Mouse (Mus musculus) CD4-positive, CD25-positive, alpha-beta regulatory T cell (primary cell): ENCODE data around the gene Rptn. TPM values are rescaled to one million over a fixed set of nuclear protein-coding genes. Genes with fewer than 3 reads are reported as not detected.

ENCODE experiments used
- polyA plus RNA-seq: library from polyadenylated mRNA; unstranded; fragments of 100-300 nt; shearing (Covaris generic); gene quantifications from one replicate; pipeline ENCODE4 v1.2.1, GENCODE M21; 2017

Gene Rptn
- 0.06 TPM for polyA plus RNA-seq

GRCm38 (mm10) chr3:93393366-93393765 lies at the start of gene Rptn:
Rptn (plus strand) TSS chr3:93393699.

DNA sequence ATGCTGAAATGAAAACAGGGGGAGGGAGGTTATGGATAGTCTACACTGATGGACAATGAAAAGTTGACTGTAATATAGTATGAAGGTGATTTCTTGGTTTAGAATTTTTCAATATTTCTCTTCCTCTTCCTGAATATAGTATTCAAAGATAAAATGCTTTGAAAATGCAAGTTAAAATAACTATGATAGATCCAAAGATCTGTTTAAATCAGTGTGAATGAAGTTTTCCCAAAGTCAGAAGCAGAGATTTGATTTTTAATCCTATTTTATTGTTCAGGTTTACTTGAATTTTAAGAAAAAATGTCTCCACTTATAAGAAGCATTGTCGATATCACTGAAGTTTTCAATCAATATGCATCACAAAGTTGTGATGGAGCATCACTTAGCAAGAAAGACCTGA lies 48.5 kb downstream of the Rptn start, which contains the start of gene Tchh:
TSS of gene Tchh (plus strand) at position 301 of the 400 bp plus-strand sequence.

Other genes with a start within 250 kb of the Rptn start
- not detected for gene Crnn, start 248.9 kb upstream of the Rptn start, polyA plus RNA-seq
- not detected for gene Flg2, start 196.4 kb upstream of the Rptn start, polyA plus RNA-seq
- not detected for gene Flg, start 120.2 kb upstream of the Rptn start, polyA plus RNA-seq
- not detected for gene Hrnr, start 74.0 kb upstream of the Rptn start, polyA plus RNA-seq
- 0.02 TPM for gene Tchh, start 48.6 kb downstream of the Rptn start, polyA plus RNA-seq
- not detected for gene Tchhl1, start 75.1 kb downstream of the Rptn start, polyA plus RNA-seq
- gene S100a11, start 126.8 kb downstream of the Rptn start, polyA plus RNA-seq: 396 TPM
- 882 TPM for gene S100a10, start 161.4 kb downstream of the Rptn start, polyA plus RNA-seq